Mouse (Mus musculus) ES-E14 (cell line): ENCODE measurements at regions not wholly inside any gene's neighbourhood (a gene's known extent, or its start where the extent isn't known, plus 50 kb on each side); places are given as distances from the start of the nearest gene placed in this dataset.

Experiments
- DNase-seq: peaks from one replicate; pipeline ENCODE4 v3.0.0-alpha.2; 2013; ENCODE audit warnings: low read depth, low spot score
- H3K27ac ChIP-seq: 2 replicates; pipeline ENCODE4 v1.5.1; 2012; ENCODE audit warnings: low read depth, mild to moderate bottlenecking, low read length, moderate library complexity, mixed read lengths; ENCODE audit not compliant: poor library complexity, insufficient read depth, severe bottlenecking
- H3K36me3 ChIP-seq: 2 replicates; pipeline ENCODE4 v1.6.1; 2012; ENCODE audit warnings: mild to moderate bottlenecking, low read length, moderate library complexity, mixed read lengths; ENCODE audit not compliant: control insufficient read depth, poor library complexity, insufficient read depth, severe bottlenecking
- H3K4me1 ChIP-seq, 2 experiments: fragments of 150-350 bp in 1 of 2; sonication (generic) in 1 of 2; 2 replicates each; pipeline ENCODE4 v1.6.1; 2012; ENCODE audit warnings: low read length in 2 of 2, mild to moderate bottlenecking in 1 of 2, mixed read lengths in 1 of 2; ENCODE audit not compliant: control insufficient read depth in 2 of 2, insufficient read depth in 2 of 2, poor library complexity in 1 of 2
- H3K4me3 ChIP-seq, 2 experiments: fragments of 150-350 bp in 1 of 2; sonication (generic) in 1 of 2; 2 replicates each; pipeline ENCODE4 v1.5.1; 2012; ENCODE audit warnings: low read length in 2 of 2, low read depth in 1 of 2, mild to moderate bottlenecking in 1 of 2, mixed read lengths in 1 of 2; ENCODE audit not compliant: insufficient read depth in 1 of 2, poor library complexity in 1 of 2, severe bottlenecking in 1 of 2
- H3K9ac ChIP-seq: 2 replicates; pipeline ENCODE4 v1.6.1; 2012; ENCODE audit warnings: low read depth, mild to moderate bottlenecking, low read length, mixed read lengths; ENCODE audit not compliant: poor library complexity, insufficient read depth, severe bottlenecking
- H3K9me3 ChIP-seq: fragments of 150-350 bp; sonication (generic); 2 replicates; pipeline ENCODE4 v1.6.1; 2012; ENCODE audit warnings: low read depth, mild to moderate bottlenecking, low read length; ENCODE audit not compliant: control insufficient read depth, insufficient read depth
- CHD2 ChIP-seq: IDR thresholded peaks from 2 replicates; pipeline ENCODE4 v1.6.1; 2014; ENCODE audit warnings: mild to moderate bottlenecking, low read depth, low read length, inconsistent platforms
- HCFC1 ChIP-seq: IDR thresholded peaks from 2 replicates; pipeline ENCODE4 v1.6.1; 2012; ENCODE audit warnings: low read length, inconsistent platforms, borderline replicate concordance; ENCODE audit not compliant: insufficient read depth
- MAFK ChIP-seq: IDR thresholded peaks from 2 replicates; pipeline ENCODE4 v1.6.1; 2014; ENCODE audit warnings: mild to moderate bottlenecking, low read depth, low read length, inconsistent platforms; ENCODE audit not compliant: insufficient read depth
- ZC3H11A ChIP-seq: IDR thresholded peaks from 2 replicates; pipeline ENCODE4 v1.6.1; 2012; ENCODE audit warnings: low read depth, mild to moderate bottlenecking, inconsistent platforms, low read length, borderline replicate concordance
- ZNF384 ChIP-seq: IDR thresholded peaks from 2 replicates; pipeline ENCODE4 v1.6.1; 2012; ENCODE audit warnings: low read depth, low read length, inconsistent platforms
- in situ Hi-C, 2 experiments: fragments of 600-800 bp; cut with MboI; formaldehyde crosslinking; loops; one replicate each; pipeline ENCODE4 v1.15.1; 2025; ENCODE audit warnings: low sequenced_read_pairs in 2 of 2, inconsistent platforms in 1 of 2; ENCODE audit not compliant: unreplicated experiment in 2 of 2

DNA sequence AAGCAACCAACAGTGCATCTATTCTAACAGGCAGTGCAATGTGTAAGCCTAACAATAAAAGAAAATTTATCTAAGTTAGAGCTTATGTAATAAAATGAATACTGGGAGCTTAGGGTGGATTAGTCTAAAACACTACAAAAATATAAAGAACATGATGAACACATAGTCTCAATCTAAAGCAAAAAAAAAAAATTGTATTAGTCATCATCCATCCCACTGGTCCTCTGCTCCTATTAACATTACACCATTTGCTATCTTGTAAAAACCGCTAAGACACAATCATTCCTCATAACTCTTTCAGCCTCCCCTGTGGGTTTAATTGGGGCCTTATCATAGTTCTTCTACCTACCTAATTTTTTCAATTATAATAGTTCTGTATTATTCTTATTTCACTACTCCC, 539.9 kb upstream of the Rag2 start:
- no peak overlapping the region for H3K27ac ChIP-seq
- no peaks in the 10 kb centered on the region for H3K4me1 ChIP-seq
- no peaks in the 10 kb centered on the region for H3K36me3 ChIP-seq
- no peak for DNase-seq
- no peak for TF ChIP-seq ZC3H11A
- no peak for TF ChIP-seq CHD2
- no peak for TF ChIP-seq HCFC1
- no peak for TF ChIP-seq ZNF384
- no peak for TF ChIP-seq MAFK
- no peak overlapping the region for H3K9ac ChIP-seq
- no peaks in the 10 kb centered on the region for H3K9me3 ChIP-seq
- H3K4me3 ChIP-seq = no peak overlapping the region
- in situ Hi-C loops = no loop called here

DNA sequence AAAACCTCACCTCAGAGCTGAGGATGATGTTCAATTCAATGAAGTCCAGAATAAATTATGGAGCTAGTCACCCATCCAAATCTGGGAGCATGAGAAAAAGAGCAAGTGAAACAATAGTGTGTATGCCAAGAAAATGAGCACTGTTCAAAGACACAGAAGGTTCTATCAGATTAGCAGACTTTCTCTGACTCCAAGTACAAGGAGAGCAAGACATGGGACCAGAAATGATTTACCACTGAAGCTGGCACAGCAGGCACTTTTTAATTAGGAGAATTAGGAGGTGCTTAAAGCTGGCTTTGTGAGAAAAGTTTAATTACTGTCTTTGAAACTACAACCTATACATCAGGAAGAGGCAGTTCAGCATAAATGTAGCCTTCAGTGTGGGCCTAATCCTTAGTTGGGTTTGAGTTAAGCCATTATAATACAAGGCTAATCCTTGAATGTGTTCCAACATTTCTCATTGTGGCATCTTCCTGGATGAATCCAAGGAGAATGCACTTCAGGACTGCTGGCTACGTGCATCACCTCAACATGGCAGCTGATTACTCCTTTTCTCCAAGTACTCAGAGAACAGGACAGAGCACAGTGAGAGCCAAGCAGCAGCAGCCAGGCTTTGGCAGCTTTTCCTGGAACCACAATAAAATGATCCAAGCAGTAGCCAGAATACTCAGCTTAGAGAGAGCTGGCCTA, 517.2 kb upstream of the Rag2 start:
- in situ Hi-C loops = no loop called here
- no peaks in the 10 kb centered on the region for H3K9me3 ChIP-seq
- H3K27ac ChIP-seq = no peak overlapping the region
- no peak for TF ChIP-seq CHD2
- no peak for TF ChIP-seq HCFC1
- no peak for TF ChIP-seq ZNF384
- TF ChIP-seq ZC3H11A = no peak
- TF ChIP-seq MAFK = no peak
- no peak for DNase-seq
- no peaks in the 10 kb centered on the region for H3K36me3 ChIP-seq
- no peak overlapping the region for H3K9ac ChIP-seq
- no peaks in the 10 kb centered on the region for H3K4me1 ChIP-seq
- H3K4me3 ChIP-seq = no peak overlapping the region

DNA sequence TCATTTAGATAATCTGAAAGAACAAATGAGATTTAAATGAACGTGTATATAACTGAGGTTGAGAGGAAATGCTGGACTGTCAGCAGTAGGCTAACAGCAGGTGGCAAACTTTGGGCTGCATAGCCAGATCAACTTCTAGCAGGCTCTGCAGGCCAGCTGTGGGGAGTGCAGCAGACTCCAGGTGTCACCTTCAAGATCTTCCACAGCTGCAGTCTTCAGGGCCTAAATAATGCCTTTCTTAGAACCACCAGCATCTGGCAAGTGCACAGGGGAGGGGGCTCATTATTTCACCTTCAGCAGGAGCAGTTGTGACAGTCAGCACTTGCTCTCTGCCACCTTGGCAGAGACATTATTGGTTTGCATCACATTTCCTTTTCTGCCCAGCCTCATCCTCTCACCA, 487.7 kb upstream of the Rag2 start:
- Histone ChIP-seq H3K36me3 (no peaks in the 10 kb centered on the region), H3K27ac (no peak overlapping the region), H3K9me3 (no peaks in the 10 kb centered on the region), H3K9ac (no peak overlapping the region), H3K4me1 (no peaks in the 10 kb centered on the region), H3K4me3 (no peak overlapping the region)
- DNase-seq = no peak
- in situ Hi-C loops = no loop called here
- TF ChIP-seq ZC3H11A (no peak), ZNF384 (no peak), CHD2 (no peak), HCFC1 (no peak), MAFK (no peak)

DNA sequence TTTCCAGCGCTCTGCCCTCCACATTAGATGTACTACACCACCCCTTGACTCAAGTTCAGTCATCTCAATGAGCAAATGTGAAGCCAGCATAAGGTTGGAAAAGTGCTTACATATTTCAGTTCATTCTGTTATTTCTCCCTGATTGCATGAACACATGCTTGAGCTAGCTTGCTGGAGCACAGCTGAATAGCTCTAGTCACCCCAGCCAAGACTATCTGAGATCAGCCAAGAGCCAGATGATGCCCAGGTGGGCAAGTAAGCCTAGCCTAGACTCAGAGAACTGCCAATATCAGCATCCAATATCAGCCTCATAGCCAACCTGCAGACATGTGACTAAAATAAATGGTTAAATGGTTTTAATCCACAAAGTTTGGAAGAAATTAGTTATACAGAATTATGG, 484.6 kb upstream of the Rag2 start:
- H3K9ac ChIP-seq = no peak overlapping the region
- H3K4me3 ChIP-seq = no peak overlapping the region
- H3K4me1 ChIP-seq = no peaks in the 10 kb centered on the region
- H3K36me3 ChIP-seq = no peaks in the 10 kb centered on the region
- DNase-seq = no peak
- TF ChIP-seq ZC3H11A = no peak
- no peak for TF ChIP-seq HCFC1
- no peak for TF ChIP-seq CHD2
- TF ChIP-seq ZNF384 = no peak
- TF ChIP-seq MAFK = no peak
- H3K9me3 ChIP-seq = no peaks in the 10 kb centered on the region
- in situ Hi-C loops = no loop called here
- H3K27ac ChIP-seq = no peak overlapping the region

DNA sequence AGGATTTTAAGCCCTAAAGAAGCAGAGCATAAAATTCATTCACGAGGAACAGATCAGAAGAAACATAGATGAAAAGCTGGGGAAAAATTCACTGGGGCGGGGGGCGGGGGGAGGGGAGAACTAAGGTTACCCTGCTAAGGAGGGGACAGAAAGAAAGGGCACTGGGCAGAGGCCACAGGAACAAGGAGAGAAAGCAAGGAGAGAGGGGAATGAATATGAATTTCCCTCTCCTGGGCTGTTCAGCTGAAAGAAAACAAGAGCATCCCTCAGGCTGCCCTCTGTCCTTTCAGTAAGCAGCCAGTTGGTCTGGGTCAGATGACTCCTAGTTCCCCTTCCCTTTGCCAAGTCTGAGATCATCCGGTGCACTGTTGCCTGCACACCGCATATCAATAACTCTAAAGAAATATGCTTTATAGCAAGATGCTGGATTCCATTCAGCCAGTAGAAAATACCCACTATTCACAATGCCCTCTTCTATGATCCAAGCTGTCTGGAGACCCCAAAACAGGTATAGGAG, 467.7 kb upstream of the Rag2 start:
- in situ Hi-C loops = no loop called here
- no peaks in the 10 kb centered on the region for H3K9me3 ChIP-seq
- no peak overlapping the region for H3K4me3 ChIP-seq
- TF ChIP-seq ZC3H11A = no peak
- TF ChIP-seq HCFC1 = no peak
- no peak for TF ChIP-seq ZNF384
- TF ChIP-seq CHD2 = no peak
- no peak for TF ChIP-seq MAFK
- H3K9ac ChIP-seq = no peak overlapping the region
- no peak for DNase-seq
- H3K4me1 ChIP-seq = no peaks in the 10 kb centered on the region
- no peaks in the 10 kb centered on the region for H3K36me3 ChIP-seq
- H3K27ac ChIP-seq = no peak overlapping the region
